Mouse (Mus musculus): ENCODE measurements around the gene Pxk. TPM values are rescaled to one million over a fixed set of nuclear protein-coding genes. Genes with fewer than 3 reads are reported as not detected.
A peak's percentile ranks its signal among the peaks of the same experiment; 100 is the strongest.

The Pxk gene
- 32.4 and 36.4 TPM in 2 replicates for polyA plus RNA-seq (2014; fragmentation: Nextera tagmentation; extraction: Ambion mirVana)

DNA sequence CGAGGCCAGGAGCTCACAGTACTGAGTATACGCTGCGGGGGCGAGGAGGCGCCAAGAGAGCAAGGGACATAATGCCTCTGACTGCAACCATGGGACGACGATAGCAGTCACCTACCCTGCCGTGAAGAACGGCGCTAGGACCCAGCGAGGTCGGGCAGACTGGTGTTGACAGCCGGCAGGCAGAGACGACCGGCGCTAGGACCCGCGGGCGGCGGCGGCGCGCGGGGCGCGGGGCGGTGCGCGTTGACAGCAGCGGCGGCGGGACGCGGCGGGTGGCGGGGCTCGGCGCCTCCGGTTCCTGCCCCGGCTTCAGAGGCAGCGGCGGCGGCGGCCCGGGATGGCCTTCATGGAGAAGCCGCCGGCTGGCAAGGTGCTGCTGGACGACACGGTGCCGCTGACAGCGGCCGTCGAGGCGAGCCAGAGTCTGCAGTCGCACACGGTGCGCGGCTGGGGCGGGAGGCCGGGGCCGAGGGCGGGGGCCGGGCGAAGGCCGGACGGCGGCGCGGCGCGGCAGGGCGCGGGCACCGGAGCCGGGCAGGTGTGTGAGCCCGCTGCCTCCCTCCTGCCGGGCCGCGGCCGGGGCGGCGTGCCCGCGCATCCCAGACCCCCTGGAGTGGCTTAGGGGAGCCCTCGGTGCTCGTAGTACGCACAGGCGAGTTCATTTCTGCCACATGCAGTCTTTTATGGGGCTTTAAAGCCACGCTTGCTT is at the start of gene Pxk:
Pxk (plus strand) TSS at position 234 of the 709 bp plus-strand sequence.
- no peaks in the 10 kb centered on the region for H3K36me3 ChIP-seq (ENCODE audit: control insufficient read depth, insufficient read depth, low read length)
- H3K9ac ChIP-seq (ENCODE audit: low read depth, low read length) = peak within 1 kb of the TSS; percentile 80
- no peaks in the 10 kb centered on the region for H3K4me1 ChIP-seq (replicated peaks; ENCODE audit: control insufficient read depth, insufficient read depth, low read length)
- ATAC-seq (ENCODE audit: low FRiP score) (peak; percentile 93), DNase-seq (ENCODE audit: low spot score) (peak; percentile 97)
- H3K27ac ChIP-seq (ENCODE audit: low read depth, low read length) = peak within 1 kb of the TSS; percentile 36; the same call in 1 of the 2 replicates
- no peaks in the 10 kb centered on the region for H3K9me3 ChIP-seq (ENCODE audit: control insufficient read depth, low read length)
- peak within 1 kb of the TSS; percentile 54 for H3K4me2 ChIP-seq (replicated peaks; ENCODE audit: low read depth, low read length)
- H3K27me3 ChIP-seq (ENCODE audit: control insufficient read depth, insufficient read depth, low read length) = no peaks in the 10 kb centered on the region
- H3K4me3 ChIP-seq (ENCODE audit: low read depth, low read length) = peak within 1 kb of the TSS; percentile 72
- WGBS = under 1% methylated on average over 57 of the region's 89 CpGs

DNA sequence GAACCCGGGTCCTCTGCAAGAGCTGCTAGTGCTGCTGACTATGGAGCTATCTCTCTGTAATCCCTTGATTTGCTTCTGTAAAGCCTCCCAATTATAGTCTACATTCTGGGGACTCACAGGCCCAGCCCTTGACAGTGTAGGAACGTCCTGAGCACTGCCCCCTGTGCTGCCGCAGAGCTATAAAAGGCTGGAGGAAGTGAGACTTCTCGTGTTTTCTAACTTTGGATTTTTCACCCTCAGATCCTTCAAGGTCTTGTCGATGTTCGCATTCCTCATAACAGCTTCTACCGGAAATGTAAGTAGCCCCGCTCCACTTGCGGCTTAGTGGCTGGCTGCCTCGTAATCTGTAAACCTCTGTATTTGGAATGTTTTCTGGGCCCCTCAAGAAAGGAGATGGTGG is 48.7 kb upstream of the Pxk start:
- 93% methylated on average over 10 of the region's 10 CpGs for whole genome bisulfite sequencing
- Histone ChIP-seq H3K27ac (ENCODE audit: low read depth, low read length) (no peak overlapping the region), H3K4me2 (replicated peaks; ENCODE audit: low read depth, low read length) (no peak overlapping the region), H3K4me3 (ENCODE audit: low read depth, low read length) (no peak overlapping the region), H3K27me3 (ENCODE audit: control insufficient read depth, insufficient read depth, low read length) (no peaks in the 10 kb centered on the region), H3K36me3 (ENCODE audit: control insufficient read depth, insufficient read depth, low read length) (no peaks in the 10 kb centered on the region), H3K9ac (ENCODE audit: low read depth, low read length) (no peak overlapping the region), H3K9me3 (ENCODE audit: control insufficient read depth, low read length) (no peaks in the 10 kb centered on the region), H3K4me1 (replicated peaks; ENCODE audit: control insufficient read depth, insufficient read depth, low read length) (no peaks in the 10 kb centered on the region)
- ATAC-seq (ENCODE audit: low FRiP score) (no peak), DNase-seq (ENCODE audit: low spot score) (no peak)

- Histone ChIP-seq H3K27me3 (ENCODE audit: control insufficient read depth, insufficient read depth, low read length) (no peaks in the 10 kb centered on the region), H3K27ac (ENCODE audit: low read depth, low read length) (no peak overlapping the region), H3K9me3 (ENCODE audit: control insufficient read depth, low read length) (no peaks in the 10 kb centered on the region), H3K4me2 (replicated peaks; ENCODE audit: low read depth, low read length) (no peak overlapping the region), H3K9ac (ENCODE audit: low read depth, low read length) (no peak overlapping the region), H3K4me1 (replicated peaks; ENCODE audit: control insufficient read depth, insufficient read depth, low read length) (no peaks in the 10 kb centered on the region), H3K36me3 (ENCODE audit: control insufficient read depth, insufficient read depth, low read length) (no peaks in the 10 kb centered on the region), H3K4me3 (ENCODE audit: low read depth, low read length) (no peak overlapping the region)
- ATAC-seq (ENCODE audit: low FRiP score) (no peak), DNase-seq (ENCODE audit: low spot score) (no peak)
- 95% methylated on average over 2 of the region's 2 CpGs for WGBS
These were observed 46.1 kb upstream of the Pxk start for GRCm38 (mm10) chr14:8051869-8052268.

- ATAC-seq (ENCODE audit: low FRiP score) = no peak
- Histone ChIP-seq H3K27me3 (ENCODE audit: control insufficient read depth, insufficient read depth, low read length) (no peaks in the 10 kb centered on the region), H3K4me1 (replicated peaks; ENCODE audit: control insufficient read depth, insufficient read depth, low read length) (no peaks in the 10 kb centered on the region), H3K4me2 (replicated peaks; ENCODE audit: low read depth, low read length) (no peak overlapping the region), H3K9me3 (ENCODE audit: control insufficient read depth, low read length) (no peaks in the 10 kb centered on the region), H3K9ac (ENCODE audit: low read depth, low read length) (no peak overlapping the region), H3K4me3 (ENCODE audit: low read depth, low read length) (no peak overlapping the region), H3K36me3 (ENCODE audit: control insufficient read depth, insufficient read depth, low read length) (no peaks in the 10 kb centered on the region), H3K27ac (ENCODE audit: low read depth, low read length) (no peak overlapping the region)
- 99% methylated on average over 7 of the region's 7 CpGs for WGBS
- no peak for DNase-seq (ENCODE audit: low spot score)
These were observed 45.4 kb upstream of the Pxk start for GRCm38 (mm10) chr14:8052661-8053060.

DNA sequence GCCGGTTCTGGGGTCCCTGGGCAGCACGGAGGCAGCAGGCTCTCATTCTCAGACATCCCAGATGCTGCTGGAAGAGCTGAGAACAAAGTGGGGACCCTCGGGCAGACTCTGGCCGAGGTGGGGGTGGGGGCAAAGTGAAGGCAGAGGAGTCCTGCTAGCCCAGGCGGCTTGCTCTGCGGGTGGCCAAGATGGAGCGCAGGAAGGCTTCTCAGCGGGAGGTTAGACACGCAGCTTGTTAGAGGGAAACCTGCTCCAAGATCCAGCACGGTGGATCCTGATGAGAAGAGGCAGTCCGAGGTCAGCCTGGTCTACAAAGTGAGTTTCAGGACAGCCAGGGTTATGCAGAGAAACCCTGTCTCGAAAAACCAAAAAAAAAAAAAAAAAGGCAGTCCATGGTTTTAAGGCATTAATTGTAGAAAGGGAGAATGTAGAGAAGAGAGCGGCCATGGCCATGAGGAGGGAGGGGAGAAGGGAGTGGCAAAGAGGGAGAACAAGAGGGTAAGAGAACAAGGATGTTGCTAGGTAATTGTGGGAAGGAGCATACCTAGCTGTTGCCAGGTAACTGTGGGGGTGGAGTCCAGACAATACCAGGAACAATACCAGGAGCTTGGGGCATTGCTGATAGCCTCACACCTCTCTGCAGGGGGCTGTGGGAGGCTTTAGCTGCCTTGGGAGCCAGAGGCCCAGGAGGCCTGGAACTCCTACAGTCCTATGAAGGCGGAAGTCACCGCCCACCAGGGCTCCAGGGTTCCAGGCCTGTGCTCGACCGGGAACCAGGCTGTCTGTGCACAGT is 43.5 kb upstream of the Pxk start:
- ATAC-seq (ENCODE audit: low FRiP score) = no peak
- DNase-seq (ENCODE audit: low spot score) = peak; percentile 15
- no peak overlapping the region for H3K27ac ChIP-seq (ENCODE audit: low read depth, low read length)

GRCm38 (mm10) chr14:8056076-8056475 is 41.9 kb upstream of the Pxk start:
- ATAC-seq (ENCODE audit: low FRiP score) = no peak
- no peaks in the 10 kb centered on the region for H3K9me3 ChIP-seq (ENCODE audit: control insufficient read depth, low read length)
- no peak overlapping the region for H3K4me2 ChIP-seq (replicated peaks; ENCODE audit: low read depth, low read length)
- DNase-seq (ENCODE audit: low spot score) = no peak
- no peaks in the 10 kb centered on the region for H3K4me1 ChIP-seq (replicated peaks; ENCODE audit: control insufficient read depth, insufficient read depth, low read length)
- no peak overlapping the region for H3K9ac ChIP-seq (ENCODE audit: low read depth, low read length)
- H3K36me3 ChIP-seq (ENCODE audit: control insufficient read depth, insufficient read depth, low read length) = no peaks in the 10 kb centered on the region
- no peak overlapping the region for H3K27ac ChIP-seq (ENCODE audit: low read depth, low read length)
- 94% methylated on average over 5 of the region's 5 CpGs for WGBS
- no peak overlapping the region for H3K4me3 ChIP-seq (ENCODE audit: low read depth, low read length)
- no peaks in the 10 kb centered on the region for H3K27me3 ChIP-seq (ENCODE audit: control insufficient read depth, insufficient read depth, low read length)

More for the DNA sequence above, 43.5 kb upstream of the Pxk start:
- no peak overlapping the region for H3K4me3 ChIP-seq (ENCODE audit: low read depth, low read length)
- no peaks in the 10 kb centered on the region for H3K9me3 ChIP-seq (ENCODE audit: control insufficient read depth, low read length)
- 17% methylated on average over 17 of the region's 17 CpGs for WGBS
- no peaks in the 10 kb centered on the region for H3K27me3 ChIP-seq (ENCODE audit: control insufficient read depth, insufficient read depth, low read length)
- no peaks in the 10 kb centered on the region for H3K4me1 ChIP-seq (replicated peaks; ENCODE audit: control insufficient read depth, insufficient read depth, low read length)
- no peaks in the 10 kb centered on the region for H3K36me3 ChIP-seq (ENCODE audit: control insufficient read depth, insufficient read depth, low read length)
- no peak overlapping the region for H3K9ac ChIP-seq (ENCODE audit: low read depth, low read length)
- no peak overlapping the region for H3K4me2 ChIP-seq (replicated peaks; ENCODE audit: low read depth, low read length)

- 93% methylated on average over 7 of the region's 7 CpGs for WGBS
These were observed 38.1 kb upstream of the Pxk start for GRCm38 (mm10) chr14:8059938-8060337.

DNA sequence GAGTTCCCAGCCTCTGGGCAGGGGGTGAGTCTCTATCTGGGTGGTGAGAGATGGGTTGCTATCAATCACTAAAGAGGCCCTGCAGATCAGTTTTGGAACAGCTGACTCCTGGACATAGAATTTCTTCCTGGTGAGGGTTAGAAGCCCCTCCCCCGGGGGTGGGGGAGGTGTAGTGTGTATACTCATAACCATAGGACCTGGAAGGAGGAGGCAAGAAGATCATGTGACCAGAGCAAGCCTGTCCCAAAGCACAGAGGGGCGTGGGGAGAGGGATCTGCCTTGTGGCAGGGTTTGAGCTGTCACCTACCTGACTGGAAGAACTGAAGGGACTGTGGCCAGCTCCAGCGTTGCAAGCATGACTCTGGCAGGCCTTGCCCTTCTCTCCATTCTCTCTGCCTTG is 35.9 kb upstream of the Pxk start:
- Histone ChIP-seq H3K9ac (ENCODE audit: low read depth, low read length) (no peak overlapping the region), H3K36me3 (ENCODE audit: control insufficient read depth, insufficient read depth, low read length) (no peaks in the 10 kb centered on the region), H3K4me1 (replicated peaks; ENCODE audit: control insufficient read depth, insufficient read depth, low read length) (peaks cover 3% of the 10 kb centered on the region; the same call in 1 of the 2 replicates), H3K27ac (ENCODE audit: low read depth, low read length) (no peak overlapping the region), H3K9me3 (ENCODE audit: control insufficient read depth, low read length) (no peaks in the 10 kb centered on the region), H3K27me3 (ENCODE audit: control insufficient read depth, insufficient read depth, low read length) (no peaks in the 10 kb centered on the region), H3K4me2 (replicated peaks; ENCODE audit: low read depth, low read length) (no peak overlapping the region), H3K4me3 (ENCODE audit: low read depth, low read length) (no peak overlapping the region)
- WGBS = 29% methylated on average over 3 of the region's 3 CpGs
- DNase-seq (ENCODE audit: low spot score) (peak; percentile 44), ATAC-seq (ENCODE audit: low FRiP score) (peak; percentile 71; the same call in 1 of the 2 replicates)

More at GRCm38 (mm10) chr14:8059938-8060337, 38.1 kb upstream of the Pxk start:
- Histone ChIP-seq H3K36me3 (ENCODE audit: control insufficient read depth, insufficient read depth, low read length) (no peaks in the 10 kb centered on the region), H3K4me3 (ENCODE audit: low read depth, low read length) (no peak overlapping the region), H3K4me2 (replicated peaks; ENCODE audit: low read depth, low read length) (no peak overlapping the region), H3K4me1 (replicated peaks; ENCODE audit: control insufficient read depth, insufficient read depth, low read length) (peaks cover 3% of the 10 kb centered on the region; the same call in 1 of the 2 replicates), H3K9me3 (ENCODE audit: control insufficient read depth, low read length) (no peaks in the 10 kb centered on the region), H3K9ac (ENCODE audit: low read depth, low read length) (no peak overlapping the region), H3K27me3 (ENCODE audit: control insufficient read depth, insufficient read depth, low read length) (no peaks in the 10 kb centered on the region), H3K27ac (ENCODE audit: low read depth, low read length) (no peak overlapping the region)
- DNase-seq (ENCODE audit: low spot score) = no peak
- ATAC-seq (ENCODE audit: low FRiP score) = no peak

All from hindbrain, embryonic 11.5 days (tissue).